Mouse (Mus musculus): ENCODE measurements at regions not wholly inside any gene's neighbourhood (a gene's known extent, or its start where the extent isn't known, plus 50 kb on each side); places are given as distances from the start of the nearest gene placed in this dataset.
"Not testable (repeated sequence)": the region's sequence is repeated elsewhere in the genome, so short reads cannot be mapped to it uniquely, and the experiment has no call there.

GRCm38 (mm10) chr11:22420003-22420723 is 78.1 kb upstream of the Ehbp1 start:
- in situ Hi-C loops (cut with MboI, MseI) = loop anchor here (5.0 kb wide), 1 partner anchor 88 kb away; no protein-coding TSS in a partner anchor

DNA sequence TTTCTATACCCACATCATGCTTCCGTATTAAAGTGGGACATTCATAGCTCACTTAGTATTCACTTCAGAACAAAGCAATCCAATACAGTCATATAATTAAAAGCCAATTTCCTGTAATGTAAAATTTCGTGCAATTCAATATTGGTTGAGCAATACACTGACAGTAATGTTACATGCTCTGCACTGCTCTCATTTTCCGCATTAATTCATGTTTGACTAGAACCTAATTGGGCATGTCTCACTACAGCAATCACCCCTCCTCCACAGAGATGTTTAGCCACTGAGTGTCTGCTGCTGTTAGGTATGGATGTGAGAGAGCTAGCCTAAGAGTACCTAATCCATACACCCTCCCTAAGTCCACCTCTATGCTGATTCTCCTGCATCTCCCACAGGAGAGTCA is 79.7 kb upstream of the Ehbp1 start:
- in situ Hi-C loops (cut with MboI, MseI) = loop anchor here (5.0 kb wide), 1 partner anchor 89 kb away; no protein-coding TSS in a partner anchor

GRCm38 (mm10) chr11:22437140-22437850 is 74.6 kb upstream of the Tmem17 start:
- in situ Hi-C loops (cut with MboI, MseI) = no loop called here

GRCm38 (mm10) chr11:22437851-22438215 is 74.1 kb upstream of the Tmem17 start:
- in situ Hi-C loops (cut with MboI, MseI) = no loop called here

- in situ Hi-C loops (cut with MboI, MseI) = no loop called here
Measured at GRCm38 (mm10) chr11:22438441-22439066, 73.3 kb upstream of the Tmem17 start.

GRCm38 (mm10) chr11:22440521-22440920 is 71.4 kb upstream of the Tmem17 start:
- in situ Hi-C loops (cut with MboI, MseI) = no loop called here

DNA sequence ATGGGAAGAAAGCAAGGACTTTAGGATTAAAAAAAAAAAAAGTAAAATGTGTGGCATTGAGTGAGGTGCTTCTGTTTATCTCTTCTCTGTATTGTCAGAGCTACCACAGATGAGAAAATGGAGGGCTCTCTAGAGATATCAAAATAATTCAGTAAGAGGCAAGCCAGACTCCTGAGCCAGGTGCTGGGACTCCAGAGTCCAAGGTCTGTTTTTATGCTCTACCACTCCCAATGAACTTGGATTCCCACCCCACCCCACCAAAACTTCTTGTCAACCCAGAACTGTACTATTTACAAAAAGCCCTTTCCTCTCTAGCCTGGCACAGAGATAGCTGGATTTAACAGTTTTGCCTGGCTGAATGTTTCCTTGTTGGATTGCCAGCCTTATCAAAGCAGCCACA is 58.7 kb upstream of the Tmem17 start:
- in situ Hi-C loops (cut with MboI, MseI) = no loop called here

- in situ Hi-C loops (cut with MboI, MseI) = no loop called here
Measured at GRCm38 (mm10) chr11:22456286-22456685, 55.6 kb upstream of the Tmem17 start.

GRCm38 (mm10) chr11:22457220-22457619 is 54.7 kb upstream of the Tmem17 start:
- in situ Hi-C loops (cut with MboI, MseI) = no loop called here

GRCm38 (mm10) chr11:22458951-22459703 is 52.8 kb upstream of the Tmem17 start:
- in situ Hi-C loops (cut with MboI, MseI) = no loop called here

GRCm38 (mm10) chr11:22461019-22461735 is 50.7 kb upstream of the Tmem17 start:
- in situ Hi-C loops (cut with MboI, MseI) = not testable (repeated sequence)

All from T-helper 1 cell (primary cell).